Mouse (Mus musculus): Measurements from ENCODE around the gene Lrmda.

DNA sequence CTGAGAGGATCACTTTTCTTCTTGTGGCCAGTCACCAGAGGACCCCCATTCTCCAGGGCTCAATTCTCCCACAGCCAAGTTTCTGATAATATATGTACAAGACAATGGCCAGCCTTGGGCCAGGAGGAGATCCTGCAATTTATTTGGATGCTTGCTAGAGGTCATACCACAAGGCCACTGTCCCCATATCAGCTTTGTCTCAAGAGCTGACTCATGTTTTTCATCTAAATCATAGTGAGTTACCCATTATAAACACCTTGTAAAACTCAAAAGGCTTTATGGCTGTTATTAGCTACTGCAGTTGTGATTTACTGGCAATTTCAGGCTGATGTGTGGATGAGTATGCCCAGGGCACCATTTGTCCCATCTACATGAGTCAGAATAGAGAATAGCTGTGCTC lies 600.7 kb downstream of the Lrmda start:
- no peak for TF ChIP-seq POLR2A (IDR thresholded peaks at IDR 0.05; ENCODE audit: low read depth, low read length)
- no peak for TF ChIP-seq CTCF (IDR thresholded peaks at IDR 0.05; ENCODE audit: extremely low read depth, insufficient read length, insufficient replicate concordance, low read depth, low read length)
